Mouse (Mus musculus) hindbrain, embryonic 15.5 days (tissue): ENCODE measurements around the gene Lrrc27. TPM values are rescaled to one million over a fixed set of nuclear protein-coding genes. Genes with fewer than 3 reads are reported as not detected.
A peak's percentile ranks its signal among the peaks of the same experiment; 100 is the strongest.

ENCODE experiments used
- ATAC-seq: fragments of 200-750 bp; cut with Nextera tagmentation; 2 replicates; pipeline ENCODE4 v1.8.0; 2017; ENCODE audit warnings: low read depth, moderate number of reproducible peaks, moderate TSS enrichment; ENCODE audit not compliant: low FRiP score
- H3K27ac ChIP-seq: fragments of 300-500 bp; sonication (generic); replicated peaks from 2 replicates; pipeline ENCODE4 v1.5.1; 2015; ENCODE audit warnings: mild to moderate bottlenecking, inconsistent platforms
- H3K27me3 ChIP-seq: fragments of 300-500 bp; sonication (generic); 2 replicates; pipeline ENCODE4 v1.6.1; 2015; ENCODE audit warnings: control low read depth, inconsistent platforms
- H3K36me3 ChIP-seq: fragments of 300-500 bp; sonication (generic); 2 replicates; pipeline ENCODE4 v1.6.1; 2015; ENCODE audit warnings: control low read depth, inconsistent platforms
- H3K4me1 ChIP-seq: fragments of 300-500 bp; sonication (generic); replicated peaks from 2 replicates; pipeline ENCODE4 v1.6.1; 2015; ENCODE audit warnings: control low read depth, inconsistent platforms
- H3K4me2 ChIP-seq: fragments of 300-500 bp; sonication (generic); 2 replicates; pipeline ENCODE4 v1.6.1; 2015; ENCODE audit warnings: moderate library complexity, mild to moderate bottlenecking, inconsistent platforms
- H3K4me3 ChIP-seq: fragments of 300-500 bp; sonication (generic); 2 replicates; pipeline ENCODE4 v1.5.1; 2015; ENCODE audit warnings: mild to moderate bottlenecking, inconsistent platforms
- H3K9ac ChIP-seq: fragments of 300-500 bp; sonication (generic); 2 replicates; pipeline ENCODE4 v1.6.1; 2015; ENCODE audit warnings: inconsistent platforms
- H3K9me3 ChIP-seq: fragments of 300-500 bp; sonication (generic); 2 replicates; pipeline ENCODE4 v1.6.1; 2016; ENCODE audit warnings: control low read depth, inconsistent platforms
- WGBS: fragments of 180-500 bp; shearing (Covaris S2); methylation state at CpG from one replicate; pipeline ENCODE4 v1.1.7; 2015; 5-methylcytosine and 5-hydroxymethylcytosine counted together
- polyA plus RNA-seq: library from polyadenylated mRNA; unstranded; fragments of >200 nt; fragmentation: Nextera tagmentation; extraction: Ambion mirVana; gene quantifications from 2 replicates; pipeline ENCODE4 v1.2.1, GENCODE M21; 2015

Gene Lrrc27
- polyA plus RNA-seq, 1 experiment from 2014 or later: 8.0 TPM

DNA sequence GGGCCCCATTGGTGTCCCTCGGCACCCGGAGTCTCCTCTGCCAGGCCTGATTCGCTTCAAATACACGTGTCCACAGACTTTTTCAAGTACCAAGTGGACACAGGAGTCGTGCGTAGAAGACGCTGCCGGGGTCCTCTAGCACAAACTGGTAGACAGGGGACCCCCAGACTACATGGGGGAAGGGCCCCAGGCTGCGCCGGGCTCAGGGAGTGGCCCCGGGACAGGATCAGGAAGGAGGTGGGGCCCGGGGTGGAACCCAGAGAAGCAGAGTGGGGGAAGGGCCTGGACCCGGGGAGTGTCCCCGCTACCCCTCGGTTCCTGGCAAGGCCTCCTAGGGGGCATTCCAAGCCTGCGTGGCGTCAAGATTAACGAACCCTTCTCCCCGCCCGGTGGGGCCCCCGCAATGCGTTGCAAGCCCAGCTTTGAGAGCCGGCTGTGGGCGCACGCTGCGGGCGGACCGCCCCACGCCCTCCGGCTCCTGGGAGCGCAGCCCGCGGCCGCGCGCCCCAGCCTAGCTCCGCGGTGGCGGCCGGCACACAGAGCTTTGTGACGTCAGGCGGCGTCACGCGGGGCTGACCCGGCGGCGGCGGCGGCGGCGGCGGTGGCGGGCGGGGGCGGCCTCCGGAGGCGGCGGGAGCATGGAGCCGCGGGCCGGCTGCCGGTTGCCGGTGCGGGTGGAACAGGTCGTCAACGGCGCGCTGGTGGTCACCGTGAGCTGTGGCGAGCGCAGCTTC lies 35.3 kb downstream of the Lrrc27 start, which contains the start of gene Pwwp2b:
TSS of gene Pwwp2b (plus strand) at position 602 of the 734 bp plus-strand sequence.
- Histone ChIP-seq H3K4me1 (peaks cover 42% of the 10 kb centered on the region), H3K27ac (peak within 1 kb of the TSS; percentile 65), H3K27me3 (peaks cover 4% of the 10 kb centered on the region; the same call in 1 of the 2 replicates), H3K4me2 (peak within 1 kb of the TSS; percentile 99), H3K9me3 (no peaks in the 10 kb centered on the region), H3K4me3 (peak within 1 kb of the TSS; percentile 63), H3K36me3 (no peaks in the 10 kb centered on the region), H3K9ac (peak within 1 kb of the TSS; percentile 70)
- under 1% methylated on average over 70 of the region's 72 CpGs for WGBS
- peak; percentile 68 for ATAC-seq

DNA sequence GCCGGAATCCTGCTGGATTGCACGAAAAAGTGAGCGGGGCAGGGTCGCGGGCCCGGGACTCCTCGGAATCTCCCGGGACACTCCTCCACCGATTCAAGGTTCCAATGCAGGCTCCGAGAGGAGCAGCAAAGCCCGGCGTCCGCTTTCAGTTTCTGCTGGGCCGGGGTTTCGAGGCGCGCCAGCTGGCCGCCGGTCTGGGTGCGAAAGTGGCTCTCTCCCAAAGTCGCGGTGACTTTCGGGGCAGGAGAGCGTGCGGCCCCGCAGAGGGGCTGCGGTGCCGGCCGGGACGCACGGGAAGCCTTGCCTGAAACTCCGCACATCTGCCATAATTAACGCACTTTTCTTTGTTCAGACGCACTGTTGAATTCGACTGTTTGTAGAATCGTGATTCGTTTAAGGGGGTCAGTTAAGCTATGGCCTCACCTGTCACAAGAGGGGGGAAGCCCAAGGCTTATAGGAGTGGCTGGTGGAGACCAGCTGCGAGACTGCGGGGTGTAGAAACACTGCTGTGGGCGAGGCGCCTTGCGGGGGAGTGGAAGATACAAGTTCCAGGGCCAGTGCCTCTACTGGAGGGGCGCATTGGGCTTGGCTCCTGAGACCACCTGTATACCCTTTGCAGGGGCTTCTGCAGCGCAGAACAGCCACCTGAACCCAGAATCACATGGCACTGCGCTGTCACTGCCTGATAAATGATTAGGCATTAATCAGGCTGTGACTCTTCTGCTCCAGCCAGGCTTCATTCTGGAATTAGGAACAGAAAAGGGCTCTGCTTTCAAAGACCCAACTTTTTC lies 36.0 kb downstream of the Lrrc27 start:
- H3K27ac ChIP-seq: peak overlapping the region; percentile 65; the same call in 1 of the 2 replicates
- H3K4me3 ChIP-seq: peak overlapping the region; percentile 63
- H3K36me3 ChIP-seq: no peaks in the 10 kb centered on the region
- peak overlapping the region; percentile 70 for H3K9ac ChIP-seq
- H3K9me3 ChIP-seq: no peaks in the 10 kb centered on the region
- no peak for ATAC-seq
- H3K4me2 ChIP-seq: peak overlapping the region; percentile 99
- H3K4me1 ChIP-seq: peaks cover 42% of the 10 kb centered on the region
- 1% methylated on average over 45 of the region's 45 CpGs for WGBS
- peaks cover 4% of the 10 kb centered on the region; the same call in 1 of the 2 replicates for H3K27me3 ChIP-seq

GRCm38 (mm10) chr7:139249406-139250210 lies 36.8 kb downstream of the Lrrc27 start:
- Histone ChIP-seq H3K4me2 (peak overlapping the region; percentile 99), H3K36me3 (no peaks in the 10 kb centered on the region), H3K27ac (no peak overlapping the region), H3K9me3 (no peaks in the 10 kb centered on the region), H3K27me3 (peaks cover 4% of the 10 kb centered on the region; the same call in 1 of the 2 replicates), H3K4me1 (peaks cover 42% of the 10 kb centered on the region), H3K9ac (no peak overlapping the region), H3K4me3 (peak overlapping the region; percentile 63)
- ATAC-seq: no peak
- WGBS: 32% methylated on average over 7 of the region's 7 CpGs

GRCm38 (mm10) chr7:139251881-139252301 lies 39.1 kb downstream of the Lrrc27 start:
- H3K4me3 ChIP-seq: no peak overlapping the region
- peaks cover under 1% of the 10 kb centered on the region; the same call in 1 of the 2 replicates for H3K27me3 ChIP-seq
- no peaks in the 10 kb centered on the region for H3K9me3 ChIP-seq
- 68% methylated on average over 5 of the region's 5 CpGs for WGBS
- no peak for ATAC-seq
- peaks cover 39% of the 10 kb centered on the region for H3K4me1 ChIP-seq
- no peak overlapping the region for H3K4me2 ChIP-seq
- no peaks in the 10 kb centered on the region for H3K36me3 ChIP-seq
- no peak overlapping the region for H3K27ac ChIP-seq
- no peak overlapping the region for H3K9ac ChIP-seq

GRCm38 (mm10) chr7:139252566-139252965 lies 39.8 kb downstream of the Lrrc27 start:
- ATAC-seq: no peak
- H3K27me3 ChIP-seq: no peaks in the 10 kb centered on the region
- peaks cover 33% of the 10 kb centered on the region for H3K4me1 ChIP-seq
- H3K9ac ChIP-seq: no peak overlapping the region
- 91% methylated on average over 7 of the region's 7 CpGs for WGBS
- no peak overlapping the region for H3K4me2 ChIP-seq
- H3K27ac ChIP-seq: no peak overlapping the region
- H3K4me3 ChIP-seq: no peak overlapping the region
- H3K36me3 ChIP-seq: no peaks in the 10 kb centered on the region
- H3K9me3 ChIP-seq: no peaks in the 10 kb centered on the region

DNA sequence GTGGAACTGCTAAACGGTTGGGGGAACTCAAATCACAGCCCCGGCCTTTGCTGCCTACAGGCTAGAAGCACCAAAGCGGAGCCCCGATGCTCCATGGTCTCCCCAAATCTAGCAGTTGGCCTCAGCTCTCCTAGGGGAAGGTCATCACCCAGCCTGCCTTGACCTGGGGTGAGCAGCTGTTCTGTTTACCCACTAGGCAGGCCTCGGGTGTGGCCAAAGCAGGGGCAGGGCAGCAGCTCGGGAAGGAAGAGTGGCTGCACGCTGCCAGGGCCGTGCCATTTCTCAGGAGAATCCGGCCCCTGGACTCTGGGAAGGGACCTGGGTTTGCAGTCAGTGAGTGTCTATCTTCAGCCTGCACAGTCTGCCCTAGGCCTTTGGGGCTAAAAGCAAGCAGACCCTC lies 40.2 kb downstream of the Lrrc27 start:
- no peaks in the 10 kb centered on the region for H3K9me3 ChIP-seq
- H3K27ac ChIP-seq: no peak overlapping the region
- no peak overlapping the region for H3K4me3 ChIP-seq
- no peak overlapping the region for H3K4me2 ChIP-seq
- ATAC-seq: no peak
- no peaks in the 10 kb centered on the region for H3K36me3 ChIP-seq
- peaks cover 28% of the 10 kb centered on the region for H3K4me1 ChIP-seq
- no peaks in the 10 kb centered on the region for H3K27me3 ChIP-seq
- H3K9ac ChIP-seq: no peak overlapping the region
- 76% methylated on average over 9 of the region's 9 CpGs for WGBS

- H3K27me3 ChIP-seq: no peaks in the 10 kb centered on the region
- no peak overlapping the region for H3K27ac ChIP-seq
- H3K4me2 ChIP-seq: no peak overlapping the region
- H3K9me3 ChIP-seq: no peaks in the 10 kb centered on the region
- 74% methylated on average over 3 of the region's 3 CpGs for WGBS
- ATAC-seq: no peak
- H3K4me1 ChIP-seq: peaks cover 27% of the 10 kb centered on the region
- H3K4me3 ChIP-seq: no peak overlapping the region
- no peak overlapping the region for H3K9ac ChIP-seq
- no peaks in the 10 kb centered on the region for H3K36me3 ChIP-seq
Observed at GRCm38 (mm10) chr7:139253462-139253861, 40.7 kb downstream of the Lrrc27 start.

- H3K36me3 ChIP-seq: no peaks in the 10 kb centered on the region
- peaks cover 16% of the 10 kb centered on the region for H3K4me1 ChIP-seq
- no peaks in the 10 kb centered on the region for H3K9me3 ChIP-seq
- H3K27me3 ChIP-seq: no peaks in the 10 kb centered on the region
- H3K4me3 ChIP-seq: no peak overlapping the region
- no peak for ATAC-seq
- H3K9ac ChIP-seq: no peak overlapping the region
- WGBS: 84% methylated on average over 5 of the region's 5 CpGs
- no peak overlapping the region for H3K4me2 ChIP-seq
- H3K27ac ChIP-seq: no peak overlapping the region
Observed at GRCm38 (mm10) chr7:139254626-139255025, 41.8 kb downstream of the Lrrc27 start.

DNA sequence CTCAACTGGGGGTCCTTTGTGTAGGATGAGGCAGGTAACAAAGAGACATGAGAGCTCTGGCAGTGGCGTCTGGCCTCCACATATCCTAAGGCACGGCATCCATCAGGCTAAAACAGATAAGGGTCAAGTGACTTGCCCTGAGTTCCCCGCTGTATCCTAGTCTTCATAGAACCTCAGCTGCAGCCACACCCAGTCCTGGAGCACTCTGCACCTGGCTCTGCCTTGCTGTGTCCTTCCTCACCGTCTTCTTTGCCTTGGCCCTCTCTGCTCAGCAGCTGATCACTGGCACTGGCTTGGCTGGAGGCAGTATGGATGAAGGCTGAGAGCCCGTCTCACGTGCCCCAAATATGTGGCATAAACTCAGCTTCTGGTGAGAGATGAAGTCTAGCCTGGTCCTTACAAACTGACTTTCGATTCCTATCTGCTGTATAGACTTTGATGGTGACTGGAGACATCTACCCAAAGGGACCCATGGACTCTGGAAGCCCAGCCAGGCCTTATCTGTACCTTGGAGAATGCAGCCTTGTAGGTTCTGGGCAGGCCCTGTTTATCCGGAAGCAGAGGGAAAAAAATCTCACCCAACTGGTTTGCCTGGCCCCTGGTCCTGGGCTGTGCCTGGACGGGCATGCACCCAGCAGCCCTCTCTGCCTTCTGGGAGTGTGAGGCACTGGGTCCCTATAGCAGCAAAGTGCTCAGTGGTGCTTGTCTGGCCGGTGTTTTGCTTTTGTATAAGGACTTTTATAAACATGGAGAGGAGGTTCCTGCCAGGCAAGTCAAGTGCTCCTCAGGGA lies 45.2 kb downstream of the Lrrc27 start:
- H3K36me3 ChIP-seq: no peaks in the 10 kb centered on the region
- no peak for ATAC-seq
- H3K9ac ChIP-seq: no peak overlapping the region
- 73% methylated on average over 10 of the region's 10 CpGs for WGBS
- no peak overlapping the region for H3K4me2 ChIP-seq
- no peak overlapping the region for H3K27ac ChIP-seq
- no peak overlapping the region for H3K4me3 ChIP-seq
- no peaks in the 10 kb centered on the region for H3K9me3 ChIP-seq
- no peaks in the 10 kb centered on the region; the same call in 1 of the 2 replicates for H3K4me1 ChIP-seq
- no peaks in the 10 kb centered on the region for H3K27me3 ChIP-seq

DNA sequence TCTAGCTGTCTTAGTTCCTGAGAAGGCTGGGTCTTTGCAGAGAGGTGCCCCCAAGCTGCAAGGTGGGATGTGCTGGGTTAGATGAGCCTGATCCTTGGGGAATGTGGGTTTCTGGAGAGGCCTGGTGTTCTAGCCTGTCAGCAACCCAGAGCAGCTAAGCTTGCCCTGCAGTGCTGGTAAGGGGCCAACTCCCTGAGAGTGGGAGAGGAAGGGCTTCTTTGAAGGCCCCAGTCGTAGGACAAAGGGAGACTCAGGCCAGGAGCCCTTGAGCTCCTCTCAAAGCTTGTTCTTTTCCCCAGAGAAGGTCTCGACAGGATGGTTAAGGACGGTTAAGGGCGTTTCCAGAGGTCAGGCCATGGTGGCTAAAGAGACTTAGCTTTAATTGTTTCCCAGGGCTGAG lies 51.5 kb downstream of the Lrrc27 start:
- Histone ChIP-seq H3K9me3 (no peaks in the 10 kb centered on the region), H3K27ac (no peak overlapping the region), H3K27me3 (no peaks in the 10 kb centered on the region), H3K9ac (no peak overlapping the region), H3K36me3 (no peaks in the 10 kb centered on the region), H3K4me2 (no peak overlapping the region), H3K4me3 (no peak overlapping the region), H3K4me1 (0 out of 2 replicates have a peak, but pooled peaks cover 10% of the 10 kb centered on the region)
- 55% methylated on average over 4 of the region's 4 CpGs for WGBS
- ATAC-seq: no peak

- 76% methylated on average over 6 of the region's 6 CpGs for WGBS
- H3K9me3 ChIP-seq: no peaks in the 10 kb centered on the region
- no peak overlapping the region for H3K9ac ChIP-seq
- no peak overlapping the region for H3K4me2 ChIP-seq
- H3K36me3 ChIP-seq: no peaks in the 10 kb centered on the region
- H3K27ac ChIP-seq: no peak overlapping the region
- ATAC-seq: no peak
- 0 out of 2 replicates have a peak, but pooled peaks cover 10% of the 10 kb centered on the region for H3K4me1 ChIP-seq
- no peak overlapping the region for H3K4me3 ChIP-seq
- H3K27me3 ChIP-seq: no peaks in the 10 kb centered on the region
Observed at GRCm38 (mm10) chr7:139265634-139266033, 52.8 kb downstream of the Lrrc27 start.
